13 mouse cellular contexts compared by ENCODE assay signal in genomic region chr17:31125548-31126266, GRCm38 (mm10). TPM values are rescaled to one million over a fixed set of nuclear protein-coding genes. Genes with fewer than 3 reads are reported as not detected.
DNase-seq lines count a peak whose midpoint lies in the region; ATAC-seq lines count a peak whose summit lies in the region.
"Had no signal": no experiment of that assay in that cellular context is flagged by ENCODE, and none has a peak within 500 bp of the region (broad histone marks: within the 10 kb centered on the region; RNA-seq: fewer than 3 reads in every experiment).

No protein-coding gene starts in this region.

- H3K27ac ChIP-seq in forebrain, embryonic 16.5 days (ENCODE audit: low read length), result no peak overlapping the region
- no peak overlapping the region for H3K27ac ChIP-seq in neural tube, embryonic 11.5 days (ENCODE audit: low read depth, low read length)
- H3K27ac ChIP-seq: embryonic facial prominence, embryonic 15.5 days had no signal

- H3K27me3 ChIP-seq in forebrain, embryonic 16.5 days (replicated peaks; ENCODE audit: control insufficient read depth, insufficient read depth, low read length), result no peaks in the 10 kb centered on the region
- H3K27me3 ChIP-seq in neural tube, embryonic 11.5 days (ENCODE audit: control insufficient read depth, insufficient read depth, low read length), result no peaks in the 10 kb centered on the region
- H3K27me3 ChIP-seq: embryonic facial prominence, embryonic 15.5 days had no signal

- H3K9me3 ChIP-seq in forebrain, embryonic 16.5 days (ENCODE audit: control insufficient read depth, low read length), result no peaks in the 10 kb centered on the region
- H3K9me3 ChIP-seq in neural tube, embryonic 11.5 days (ENCODE audit: control insufficient read depth, low read length), result no peaks in the 10 kb centered on the region
- H3K9me3 ChIP-seq: embryonic facial prominence, embryonic 15.5 days had no signal

- H3K36me3 ChIP-seq in forebrain, embryonic 16.5 days (ENCODE audit: control insufficient read depth, insufficient read depth), result no peaks in the 10 kb centered on the region
- no peaks in the 10 kb centered on the region for H3K36me3 ChIP-seq in neural tube, embryonic 11.5 days (ENCODE audit: control insufficient read depth, insufficient read depth, low read length)
- H3K36me3 ChIP-seq: embryonic facial prominence, embryonic 15.5 days had no signal

- no peak overlapping the region for H3K9ac ChIP-seq in forebrain, embryonic 16.5 days (replicated peaks; ENCODE audit: low read depth, low read length)
- H3K9ac ChIP-seq in neural tube, embryonic 11.5 days (ENCODE audit: low read length), result no peak overlapping the region
- H3K9ac ChIP-seq: embryonic facial prominence, embryonic 15.5 days had no signal

- no peak overlapping the region for H3K4me3 ChIP-seq in forebrain, embryonic 16.5 days (replicated peaks; ENCODE audit: low read length)
- no peak overlapping the region for H3K4me3 ChIP-seq in neural tube, embryonic 11.5 days (ENCODE audit: low read depth, low read length)
- H3K4me3 ChIP-seq: embryonic facial prominence, embryonic 15.5 days; myocyte had no signal

- peaks cover 3% of the 10 kb centered on the region for H3K4me1 ChIP-seq in forebrain, embryonic 16.5 days (replicated peaks; ENCODE audit: control insufficient read depth, insufficient read depth, low read length)
- no peaks in the 10 kb centered on the region for H3K4me1 ChIP-seq in neural tube, embryonic 11.5 days (ENCODE audit: control insufficient read depth, insufficient read depth, low read length)
- H3K4me1 ChIP-seq: embryonic facial prominence, embryonic 15.5 days had no signal

- H3K4me2 ChIP-seq in forebrain, embryonic 16.5 days (ENCODE audit: low read length), result no peak overlapping the region
- H3K4me2 ChIP-seq in neural tube, embryonic 11.5 days (ENCODE audit: low read depth), result no peak overlapping the region
- H3K4me2 ChIP-seq: embryonic facial prominence, embryonic 15.5 days had no signal

- 50% methylated on average over 9 of the region's 9 CpGs for WGBS in forebrain, embryonic 16.5 days
- WGBS in neural tube, embryonic 11.5 days, result 40% methylated on average over 9 of the region's 9 CpGs

- peak; percentile 59; the same call in 1 of the 2 replicates for ATAC-seq in forebrain, embryonic 16.5 days
- no peak for ATAC-seq in neural tube, embryonic 11.5 days (ENCODE audit: insufficient read depth, low FRiP score, low TSS enrichment)
- ATAC-seq in monocyte, adult 5-6 weeks (replicated peaks; ENCODE audit: insufficient number of reproducible peaks, low FRiP score, low TSS enrichment, poor library complexity, severe bottlenecking), result no peak

- DNase-seq in layer of hippocampus, adult 9-11 months, result peak; percentile 43
- DNase-seq in layer of hippocampus, adult 11-12 months (ENCODE audit: low spot score), result no peak
- DNase-seq in cerebellum, adult 9-10 months, result peak; percentile 99
- DNase-seq in neural tube, embryonic 11.5 days (ENCODE audit: low spot score), result peak; percentile 37
- no peak for DNase-seq in adrenal gland, adult (ENCODE audit: inconsistent age in 2 of 2, low spot score in 1 of 2)
- no peak for DNase-seq in thymus, postnatal 36 days

RNA-seq across cellular contexts. Expression of gene Tff3, which starts 3.7 kb away (rescaled TPM):
- polyA plus RNA-seq in forebrain, embryonic 16.5 days (2015; fragmentation: Nextera tagmentation; extraction: Ambion mirVana), result not detected in 2 replicates
- polyA plus RNA-seq in neural tube, embryonic 11.5 days (2014; fragmentation: Nextera tagmentation; extraction: Ambion mirVana), result 0.53 TPM in 1 of 2 replicates, not detected in the other
- not detected in 3 replicates for total RNA-seq in monocyte, adult 5-6 weeks (2017)
- total RNA-seq: heart, adult 8-10 months had no signal
- polyA plus RNA-seq: embryonic facial prominence, embryonic 15.5 days; kidney, embryonic 14.5 days; myocyte had no signal

RNA-seq across cellular contexts. Expression of gene Tff2, which starts 18.4 kb away (rescaled TPM):
- not detected in 2 replicates for polyA plus RNA-seq in forebrain, embryonic 16.5 days (2015; fragmentation: Nextera tagmentation; extraction: Ambion mirVana)
- polyA plus RNA-seq in neural tube, embryonic 11.5 days (2014; fragmentation: Nextera tagmentation; extraction: Ambion mirVana), result not detected in 2 replicates
- total RNA-seq in monocyte, adult 5-6 weeks (2017), result not detected in 3 replicates
- total RNA-seq: heart, adult 8-10 months had no signal
- polyA plus RNA-seq: limb, embryonic 14.5 days; myocyte had no signal

RNA-seq across cellular contexts. Expression of gene Tff1, which starts 39.4 kb away (rescaled TPM):
- not detected in 2 replicates for polyA plus RNA-seq in forebrain, embryonic 16.5 days (2015; fragmentation: Nextera tagmentation; extraction: Ambion mirVana)
- polyA plus RNA-seq in neural tube, embryonic 11.5 days (2014; fragmentation: Nextera tagmentation; extraction: Ambion mirVana), result not detected in 2 replicates
- not detected in 3 replicates for total RNA-seq in monocyte, adult 5-6 weeks (2017)
- total RNA-seq: heart, adult 8-10 months had no signal
- polyA plus RNA-seq: embryonic facial prominence, embryonic 15.5 days; kidney, embryonic 14.5 days; limb, embryonic 14.5 days had no signal

Comparison
In these comparisons a context has a peak if more than half of its experiments do, and no peak if none do; other contexts are left out.
1. DNase-seq: peak in layer of hippocampus, adult 9-11 months (single experiment), cerebellum, adult 9-10 months (single experiment) and neural tube, embryonic 11.5 days (single experiment); none in layer of hippocampus, adult 11-12 months (single experiment), adrenal gland, adult (0 of 2) and thymus, postnatal 36 days (0 of 2).